In the genomic region with DNA sequence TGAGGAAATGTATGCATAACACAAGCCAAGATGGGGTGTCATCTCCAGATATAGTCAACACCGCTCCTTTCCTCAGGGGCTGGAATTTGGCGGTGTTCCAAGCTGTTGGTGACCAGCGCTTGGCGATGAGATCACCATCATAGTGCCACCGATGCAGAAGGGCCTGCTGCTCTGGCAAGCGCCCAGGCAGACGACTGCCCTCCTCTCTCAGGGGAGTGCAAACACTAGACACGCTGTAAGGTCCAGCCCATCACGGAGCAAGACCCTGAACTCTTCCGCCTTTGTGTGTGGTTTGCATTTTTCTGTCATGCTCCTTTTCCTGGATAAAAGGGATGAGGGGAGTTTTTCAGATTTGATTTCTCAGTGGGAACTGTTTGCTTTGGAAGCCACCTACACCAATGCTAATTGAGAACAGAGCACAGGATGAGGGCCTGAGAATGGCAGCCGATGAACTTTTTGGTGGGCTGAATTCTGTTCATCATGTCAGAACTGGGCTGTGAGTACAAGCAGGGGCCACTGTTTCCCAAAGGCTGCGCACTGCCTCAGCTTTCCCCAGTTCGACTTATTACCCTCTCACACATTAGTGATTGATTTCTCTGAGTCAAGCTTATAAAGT, we compare ENCODE assay signal across 8 mouse cellular contexts.
DNase-seq lines count a peak whose midpoint lies in the region; ATAC-seq and TF ChIP-seq lines count a peak whose summit lies in the region.

No protein-coding gene starts in this region.

- H3K4me1 ChIP-seq in liver, embryonic 11.5 days (replicated peaks; ENCODE audit: control insufficient read depth, insufficient read depth, low read length): peaks cover 11% of the 10 kb centered on the region; the same call in 1 of the 2 replicates
- H3K4me1 ChIP-seq in heart, postnatal 0 days (ENCODE audit: control insufficient read depth, insufficient read depth): peaks cover 51% of the 10 kb centered on the region
- peaks cover 12% of the 10 kb centered on the region for H3K4me1 ChIP-seq in stomach, postnatal 0 days (replicated peaks; ENCODE audit: control insufficient read depth, insufficient read depth)

- H3K27ac ChIP-seq in liver, embryonic 11.5 days (ENCODE audit: low read depth, low read length): peak overlapping the region; percentile 50
- peak overlapping the region; percentile 83 for H3K27ac ChIP-seq in heart, postnatal 0 days (ENCODE audit: low read depth)
- no peak overlapping the region for H3K27ac ChIP-seq in stomach, postnatal 0 days (replicated peaks)

- TF ChIP-seq EP300 in heart, postnatal 0 days (IDR thresholded peaks at IDR 0.05; ENCODE audit: low read depth): no peak
- TF ChIP-seq EP300 in stomach, postnatal 0 days (optimal IDR thresholded peaks at IDR 0.05): no peak

- DNase-seq in liver, embryonic 11.5 days (ENCODE audit: low spot score): no peak
- DNase-seq in liver: no peak
- DNase-seq in cerebellum, postnatal 25 days: peak; percentile 66 to 78
- peak; percentile 69 for DNase-seq in heart, postnatal 0 days (ENCODE audit: low spot score)
- peak; percentile 42 to 54 for DNase-seq in layer of hippocampus, postnatal 10 days (ENCODE audit: low spot score in 2 of 2)
- DNase-seq in lung, postnatal 36 days: peak; percentile 55
- peak; percentile 26 for DNase-seq in stomach, postnatal 0 days (ENCODE audit: low spot score)
- DNase-seq in urinary bladder, postnatal 36 days (ENCODE audit: low spot score in 2 of 2): no peak

- H3K4me3 ChIP-seq in liver, embryonic 11.5 days (ENCODE audit: low read depth, low read length): peak overlapping the region; percentile 46
- H3K4me3 ChIP-seq in heart, postnatal 0 days (ENCODE audit: low read depth, low read length): peak overlapping the region; percentile 57
- peak overlapping the region; percentile 36 for H3K4me3 ChIP-seq in stomach, postnatal 0 days (ENCODE audit: low read depth, low read length)

- ATAC-seq in liver, embryonic 11.5 days (replicated peaks; ENCODE audit: low FRiP score): peak; percentile 34; the same call in 1 of the 2 replicates
- ATAC-seq in heart, postnatal 0 days (ENCODE audit: insufficient read depth, low read depth): peak; percentile 73
- 0 out of 2 replicates have a peak, but pooled peaks have one; percentile 31 for ATAC-seq in stomach, postnatal 0 days (ENCODE audit: low FRiP score, low TSS enrichment)

- 34% methylated on average over 13 of the region's 13 CpGs for WGBS in liver, embryonic 11.5 days
- 2% methylated on average over 13 of the region's 13 CpGs for WGBS in heart, postnatal 0 days
- WGBS in stomach, postnatal 0 days: 18% methylated on average over 13 of the region's 13 CpGs

- H3K9ac ChIP-seq in liver, embryonic 11.5 days (ENCODE audit: low read depth, low read length): no peak overlapping the region
- no peak overlapping the region; the same call in 1 of the 2 replicates for H3K9ac ChIP-seq in heart, postnatal 0 days (replicated peaks; ENCODE audit: low read depth, low read length)
- H3K9ac ChIP-seq in stomach, postnatal 0 days (ENCODE audit: low read length): no peak overlapping the region

- H3K36me3 ChIP-seq in liver, embryonic 11.5 days (ENCODE audit: control insufficient read depth, insufficient read depth, low read length): no peaks in the 10 kb centered on the region; the same call in 1 of the 2 replicates
- H3K36me3 ChIP-seq in heart, postnatal 0 days (replicated peaks; ENCODE audit: control insufficient read depth, insufficient read depth, low read length): peaks cover 14% of the 10 kb centered on the region
- no peaks in the 10 kb centered on the region for H3K36me3 ChIP-seq in stomach, postnatal 0 days (ENCODE audit: control insufficient read depth, insufficient read depth, low read length)

- peak overlapping the region; percentile 58 for H3K4me2 ChIP-seq in liver, embryonic 11.5 days
- peak overlapping the region; percentile 80 for H3K4me2 ChIP-seq in heart, postnatal 0 days (ENCODE audit: low read depth, low read length)
- H3K4me2 ChIP-seq in stomach, postnatal 0 days (replicated peaks; ENCODE audit: low read depth): peak overlapping the region; percentile 47

- no peak for TF ChIP-seq CTCF in heart, postnatal 0 days (IDR thresholded peaks at IDR 0.05; ENCODE audit: low read depth)
- TF ChIP-seq CTCF in stomach, postnatal 0 days (IDR thresholded peaks at IDR 0.05; ENCODE audit: low read depth): no peak

- peaks cover 8% of the 10 kb centered on the region for H3K9me3 ChIP-seq in liver, embryonic 11.5 days (ENCODE audit: control insufficient read depth, low read length)
- H3K9me3 ChIP-seq in heart, postnatal 0 days (replicated peaks; ENCODE audit: control insufficient read depth, low read length): peaks cover 14% of the 10 kb centered on the region
- H3K9me3 ChIP-seq in stomach, postnatal 0 days (ENCODE audit: control insufficient read depth, low read length): peaks cover 4% of the 10 kb centered on the region; the same call in 1 of the 2 replicates

- H3K27me3 ChIP-seq in liver, embryonic 11.5 days (replicated peaks; ENCODE audit: control insufficient read depth, insufficient read depth, low read length): no peaks in the 10 kb centered on the region
- no peaks in the 10 kb centered on the region for H3K27me3 ChIP-seq in heart, postnatal 0 days (ENCODE audit: control insufficient read depth, insufficient read depth, low read length)
- H3K27me3 ChIP-seq in stomach, postnatal 0 days (ENCODE audit: control insufficient read depth, insufficient read depth, low read length): no peaks in the 10 kb centered on the region

Comparison
In these comparisons a context has a peak if more than half of its experiments do, and no peak if none do; other contexts are left out.
1. DNase-seq: peak in cerebellum, postnatal 25 days (2 of 2), heart, postnatal 0 days (single experiment), layer of hippocampus, postnatal 10 days (2 of 2), lung, postnatal 36 days (single experiment) and stomach, postnatal 0 days (single experiment); none in liver, embryonic 11.5 days (single experiment), liver (single experiment) and urinary bladder, postnatal 36 days (0 of 2).
2. Peak in every context shown above with its lines, with median percentiles within 50 percentile points of each other: ATAC-seq, H3K4me2 ChIP-seq and H3K4me3 ChIP-seq.